Mouse (Mus musculus) midbrain, embryonic 12.5 days (tissue): ENCODE measurements around the gene Cuedc2. TPM values are rescaled to one million over a fixed set of nuclear protein-coding genes. Genes with fewer than 3 reads are reported as not detected.
A peak's percentile ranks its signal among the peaks of the same experiment; 100 is the strongest.

Experiments
- ATAC-seq: fragments of 200-750 bp; cut with Nextera tagmentation; 2 replicates; pipeline ENCODE4 v1.8.0; 2017; ENCODE audit warnings: low read depth, moderate TSS enrichment, moderate library complexity; ENCODE audit not compliant: low FRiP score
- H3K27ac ChIP-seq: fragments of 300-500 bp; sonication (generic); replicated peaks from 2 replicates; pipeline ENCODE4 v1.5.1; 2016; ENCODE audit warnings: mild to moderate bottlenecking
- H3K27me3 ChIP-seq: fragments of 300-500 bp; sonication (generic); 2 replicates; pipeline ENCODE4 v1.6.1; 2016; ENCODE audit warnings: mild to moderate bottlenecking
- H3K36me3 ChIP-seq: fragments of 300-500 bp; sonication (generic); 2 replicates; pipeline ENCODE4 v1.6.1; 2016
- H3K4me1 ChIP-seq: fragments of 300-500 bp; sonication (generic); 2 replicates; pipeline ENCODE4 v1.6.1; 2016
- H3K4me2 ChIP-seq: fragments of 300-500 bp; sonication (generic); replicated peaks from 2 replicates; pipeline ENCODE4 v1.6.1; 2016; ENCODE audit warnings: mild to moderate bottlenecking, moderate library complexity
- H3K4me3 ChIP-seq: fragments of 300-500 bp; sonication (generic); 2 replicates; pipeline ENCODE4 v1.5.1; 2016; ENCODE audit warnings: mild to moderate bottlenecking
- H3K9ac ChIP-seq: fragments of 300-500 bp; sonication (generic); replicated peaks from 2 replicates; pipeline ENCODE4 v1.6.1; 2016; ENCODE audit warnings: mild to moderate bottlenecking, moderate library complexity
- H3K9me3 ChIP-seq: fragments of 300-500 bp; sonication (generic); 2 replicates; pipeline ENCODE4 v1.6.1; 2016; ENCODE audit warnings: mild to moderate bottlenecking
- WGBS: fragments of 180-500 bp; shearing (Covaris S2); methylation state at CpG from one replicate; pipeline ENCODE4 v1.1.7; 2016; 5-methylcytosine and 5-hydroxymethylcytosine counted together
- polyA plus RNA-seq: library from polyadenylated mRNA; unstranded; fragments of >200 nt; fragmentation: Nextera tagmentation; extraction: Ambion mirVana; gene quantifications from 2 replicates; pipeline ENCODE4 v1.2.1, GENCODE M21; 2016

The Cuedc2 gene
- 228 and 237 TPM in 2 replicates for polyA plus RNA-seq

DNA sequence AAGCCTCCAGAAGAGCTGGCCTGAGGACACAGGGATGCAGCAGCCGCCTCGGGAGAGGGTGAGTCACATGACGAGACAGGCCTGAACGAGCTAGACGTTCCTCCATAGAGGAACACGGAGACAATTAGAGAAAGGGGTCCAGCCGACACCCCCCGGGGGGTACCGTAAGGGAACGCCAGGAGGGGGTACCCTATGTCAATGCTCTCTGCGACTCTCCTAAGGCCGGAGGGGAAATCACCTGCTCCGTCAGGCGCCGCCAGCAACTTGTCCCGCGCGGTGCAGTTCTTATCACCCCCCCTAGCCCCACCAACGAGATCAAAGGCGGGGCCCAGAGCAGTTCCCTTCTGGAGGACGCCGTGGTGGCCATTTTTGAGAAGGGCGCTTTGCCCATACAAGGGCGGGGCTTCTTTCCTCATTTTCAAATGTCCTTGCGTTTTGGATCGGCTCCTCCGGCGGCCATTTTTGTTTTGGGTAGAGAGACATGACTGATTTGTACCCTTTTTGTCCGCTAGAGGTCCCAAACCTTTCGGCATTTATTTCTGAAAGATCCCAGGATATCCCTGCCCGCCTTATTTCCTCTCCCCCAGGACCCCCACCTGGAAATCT, at the start of gene Cuedc2:
Gene Cuedc2, minus strand, starts transcription at position 372 of the 606 bp plus-strand sequence.
- H3K4me1 ChIP-seq: peaks cover 16% of the 10 kb centered on the region
- H3K36me3 ChIP-seq: peaks cover 6% of the 10 kb centered on the region; the same call in 1 of the 2 replicates
- H3K4me3 ChIP-seq: peak within 1 kb of the TSS; percentile 72
- H3K9me3 ChIP-seq: no peaks in the 10 kb centered on the region
- H3K9ac ChIP-seq: peak within 1 kb of the TSS; percentile 71
- under 1% methylated on average over 31 of the region's 31 CpGs for WGBS
- ATAC-seq: peak; percentile 91
- 0 out of 2 replicates have a peak, but pooled peaks cover 5% of the 10 kb centered on the region for H3K27me3 ChIP-seq
- H3K4me2 ChIP-seq: peak within 1 kb of the TSS; percentile 78
- peak within 1 kb of the TSS; percentile 79 for H3K27ac ChIP-seq

DNA sequence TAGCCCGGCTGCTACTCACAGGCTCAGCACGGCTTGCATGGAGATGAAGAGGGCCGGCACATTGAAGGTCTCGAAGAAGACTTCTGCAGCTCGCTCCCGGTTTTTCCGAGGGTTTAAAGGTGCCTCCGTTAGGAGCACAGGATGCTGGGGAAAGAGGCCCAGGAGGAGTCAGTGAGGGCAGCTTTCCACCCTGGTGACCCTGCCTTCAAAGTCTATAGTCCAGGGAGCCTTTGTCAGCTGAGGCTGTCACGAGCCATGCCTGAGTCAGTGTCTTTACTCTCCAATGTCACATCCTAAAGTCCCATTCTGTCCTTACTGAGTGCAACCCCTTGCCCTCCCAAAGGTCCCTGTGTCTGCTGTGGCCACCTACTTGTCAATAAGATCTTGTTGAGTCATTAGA, 43.8 kb upstream of the Cuedc2 start:
- Histone ChIP-seq H3K4me1 (no peaks in the 10 kb centered on the region), H3K36me3 (peaks cover 90% of the 10 kb centered on the region)
- 92% methylated on average over 9 of the region's 9 CpGs for WGBS

DNA sequence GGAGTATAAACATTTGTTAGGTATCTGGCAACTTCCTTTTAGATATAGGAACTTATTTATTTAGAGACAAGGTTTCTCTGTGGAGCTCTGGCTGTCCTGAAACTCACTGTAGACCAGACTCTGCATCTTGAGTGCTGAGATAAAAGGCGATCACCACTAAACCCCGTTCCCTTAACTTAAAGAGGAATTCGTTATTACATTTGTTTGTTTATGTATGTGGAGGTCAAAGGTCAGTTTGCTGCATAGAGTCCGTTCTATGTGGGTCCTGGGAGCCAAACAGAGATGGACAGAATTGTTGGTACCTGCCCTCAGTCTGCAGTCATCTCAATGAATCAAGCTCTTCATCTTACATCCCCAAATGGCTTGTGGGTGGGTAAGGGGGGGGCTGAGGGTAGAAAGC, 37.4 kb upstream of the Cuedc2 start:
- no peak overlapping the region for H3K27ac ChIP-seq

More for the DNA sequence above, 43.8 kb upstream of the Cuedc2 start:
- no peaks in the 10 kb centered on the region for H3K27me3 ChIP-seq
- no peak overlapping the region for H3K9ac ChIP-seq
- no peak for ATAC-seq
- no peaks in the 10 kb centered on the region for H3K9me3 ChIP-seq
- H3K4me3 ChIP-seq: no peak overlapping the region
- no peak overlapping the region for H3K4me2 ChIP-seq
- H3K27ac ChIP-seq: no peak overlapping the region

DNA sequence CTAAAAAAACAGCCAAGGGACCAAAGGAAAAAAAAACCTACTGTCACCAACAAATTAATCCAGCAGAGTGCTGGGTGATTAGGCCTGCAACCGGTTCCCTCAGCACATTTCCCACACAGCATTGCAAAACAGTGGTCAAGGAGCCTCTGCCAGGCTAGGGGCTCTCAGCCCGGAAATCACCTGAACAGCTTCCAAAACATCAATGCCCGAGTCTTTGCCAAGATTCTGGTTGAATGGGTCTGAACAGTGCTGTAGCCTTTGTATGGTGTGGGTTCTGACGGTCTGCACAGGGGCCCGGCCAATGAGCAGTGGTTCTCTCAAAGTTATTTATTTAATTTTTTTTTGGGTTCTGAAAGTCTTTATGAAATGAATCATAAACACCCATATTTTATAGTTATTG, 37.0 kb upstream of the Cuedc2 start:
- H3K9ac ChIP-seq: no peak overlapping the region
- no peak overlapping the region for H3K4me3 ChIP-seq
- ATAC-seq: no peak
- no peak overlapping the region for H3K4me2 ChIP-seq
- 66% methylated on average over 5 of the region's 5 CpGs for WGBS
- no peak overlapping the region for H3K27ac ChIP-seq
- no peaks in the 10 kb centered on the region for H3K4me1 ChIP-seq
- H3K36me3 ChIP-seq: peaks cover 51% of the 10 kb centered on the region
- H3K9me3 ChIP-seq: no peaks in the 10 kb centered on the region
- H3K27me3 ChIP-seq: no peaks in the 10 kb centered on the region

More for the DNA sequence above, 37.4 kb upstream of the Cuedc2 start:
- ATAC-seq: no peak
- Histone ChIP-seq H3K4me2 (no peak overlapping the region), H3K27me3 (no peaks in the 10 kb centered on the region), H3K9me3 (no peaks in the 10 kb centered on the region), H3K36me3 (peaks cover 55% of the 10 kb centered on the region), H3K9ac (no peak overlapping the region), H3K4me3 (no peak overlapping the region), H3K4me1 (no peaks in the 10 kb centered on the region)
- WGBS: 65% methylated on average over 4 of the region's 4 CpGs

DNA sequence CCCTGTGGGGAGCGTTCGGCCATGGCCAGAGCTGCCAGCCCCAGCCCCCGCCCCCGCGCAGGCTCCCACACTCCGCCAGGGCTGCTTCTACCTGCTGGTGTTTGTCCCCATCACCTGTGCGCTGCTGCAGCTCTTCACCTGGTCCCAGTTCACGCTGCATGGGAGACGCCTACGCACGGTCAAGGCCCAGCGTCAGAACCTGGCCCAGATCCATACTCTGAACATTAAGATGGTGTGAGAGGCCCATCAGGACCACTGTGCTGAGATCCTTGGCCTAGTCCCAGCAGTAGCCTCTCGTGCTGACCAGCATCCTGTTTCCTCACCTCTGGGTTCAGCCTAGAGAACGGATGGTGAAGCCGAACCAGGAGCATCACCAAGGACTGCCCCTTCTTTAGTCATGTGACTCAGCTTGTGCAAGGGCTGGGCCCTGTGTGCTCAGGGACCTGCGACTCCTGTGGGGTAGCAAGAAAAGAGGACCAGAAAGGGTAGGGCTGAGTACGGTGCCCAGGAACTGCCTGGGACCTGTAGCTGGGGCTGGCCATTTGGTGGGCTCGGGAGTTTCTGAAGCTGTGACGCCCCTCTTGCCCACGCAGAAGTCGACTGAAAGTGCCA, 36.1 kb upstream of the Cuedc2 start:
- Histone ChIP-seq H3K27me3 (no peaks in the 10 kb centered on the region), H3K4me3 (no peak overlapping the region), H3K9me3 (no peaks in the 10 kb centered on the region), H3K4me1 (no peaks in the 10 kb centered on the region), H3K4me2 (no peak overlapping the region), H3K36me3 (peaks cover 41% of the 10 kb centered on the region), H3K27ac (no peak overlapping the region), H3K9ac (no peak overlapping the region)
- ATAC-seq: no peak
- 48% methylated on average over 21 of the region's 21 CpGs for WGBS

DNA sequence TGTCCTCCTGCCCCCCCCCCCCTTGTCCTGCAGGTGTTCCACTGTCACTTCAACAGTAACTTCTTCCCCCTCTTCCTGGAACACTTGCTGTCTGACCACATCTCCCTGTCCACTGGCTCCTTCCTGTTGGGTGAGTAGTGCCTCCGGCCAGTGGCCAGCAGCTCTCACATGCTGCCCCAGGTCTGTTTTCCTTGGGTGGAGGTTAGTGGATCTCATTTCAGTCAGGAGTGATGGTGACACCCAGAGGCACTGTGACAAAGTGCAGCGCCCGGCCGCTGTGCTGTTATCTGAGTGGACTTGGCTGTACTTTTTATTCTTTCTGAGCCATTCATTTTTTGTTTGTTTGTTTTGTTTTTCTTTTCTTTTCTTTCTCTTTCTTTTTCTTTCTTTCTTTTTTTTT, 30.7 kb upstream of the Cuedc2 start:
- Histone ChIP-seq H3K9ac (no peak overlapping the region), H3K27ac (no peak overlapping the region), H3K9me3 (no peaks in the 10 kb centered on the region), H3K4me1 (no peaks in the 10 kb centered on the region), H3K4me2 (no peak overlapping the region), H3K27me3 (no peaks in the 10 kb centered on the region), H3K36me3 (0 out of 2 replicates have a peak, but pooled peaks cover 3% of the 10 kb centered on the region), H3K4me3 (no peak overlapping the region)
- WGBS: 35% methylated on average over 4 of the region's 4 CpGs
- no peak for ATAC-seq

DNA sequence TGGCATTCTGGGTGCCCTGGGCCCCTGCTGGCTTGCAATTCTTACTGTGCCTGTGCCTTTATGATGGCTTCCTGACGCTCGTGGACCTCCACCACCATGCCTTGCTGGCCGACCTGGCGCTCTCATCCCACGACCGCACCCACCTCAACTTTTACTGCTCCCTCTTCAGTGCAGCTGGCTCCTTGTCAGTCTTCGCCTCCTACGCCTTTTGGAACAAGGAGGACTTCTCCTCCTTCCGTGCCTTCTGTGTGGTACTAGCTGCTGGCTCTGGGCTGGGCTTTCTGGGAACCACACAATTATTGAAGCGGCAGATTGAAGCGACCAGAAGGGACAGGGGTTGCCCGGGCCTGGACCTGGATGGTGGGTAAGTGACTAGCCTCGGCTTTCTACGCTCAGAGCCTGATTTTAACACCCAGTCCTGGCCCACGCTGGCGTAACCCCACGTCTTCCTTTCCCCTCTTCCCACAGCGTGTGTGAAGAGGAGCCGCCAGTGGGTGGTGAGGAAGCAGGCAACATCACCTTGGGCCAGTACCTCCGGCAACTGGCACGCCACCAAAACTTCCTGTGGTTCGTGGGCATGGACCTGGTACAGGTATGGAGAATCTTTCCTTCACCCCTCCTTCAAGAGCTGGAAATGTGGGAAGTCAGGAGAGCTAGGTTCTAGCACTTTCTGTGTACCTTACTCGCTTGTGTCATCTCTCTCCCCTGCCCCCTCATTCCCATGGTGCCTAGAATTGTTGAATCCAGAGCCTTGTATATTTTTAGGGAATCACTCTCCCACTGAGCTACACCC, 29.5 kb upstream of the Cuedc2 start:
- Histone ChIP-seq H3K9me3 (no peaks in the 10 kb centered on the region), H3K27ac (no peak overlapping the region), H3K4me1 (no peaks in the 10 kb centered on the region), H3K4me2 (no peak overlapping the region), H3K36me3 (0 out of 2 replicates have a peak, but pooled peaks cover 3% of the 10 kb centered on the region), H3K9ac (no peak overlapping the region), H3K4me3 (no peak overlapping the region), H3K27me3 (no peaks in the 10 kb centered on the region)
- 90% methylated on average over 23 of the region's 23 CpGs for WGBS
- ATAC-seq: no peak

DNA sequence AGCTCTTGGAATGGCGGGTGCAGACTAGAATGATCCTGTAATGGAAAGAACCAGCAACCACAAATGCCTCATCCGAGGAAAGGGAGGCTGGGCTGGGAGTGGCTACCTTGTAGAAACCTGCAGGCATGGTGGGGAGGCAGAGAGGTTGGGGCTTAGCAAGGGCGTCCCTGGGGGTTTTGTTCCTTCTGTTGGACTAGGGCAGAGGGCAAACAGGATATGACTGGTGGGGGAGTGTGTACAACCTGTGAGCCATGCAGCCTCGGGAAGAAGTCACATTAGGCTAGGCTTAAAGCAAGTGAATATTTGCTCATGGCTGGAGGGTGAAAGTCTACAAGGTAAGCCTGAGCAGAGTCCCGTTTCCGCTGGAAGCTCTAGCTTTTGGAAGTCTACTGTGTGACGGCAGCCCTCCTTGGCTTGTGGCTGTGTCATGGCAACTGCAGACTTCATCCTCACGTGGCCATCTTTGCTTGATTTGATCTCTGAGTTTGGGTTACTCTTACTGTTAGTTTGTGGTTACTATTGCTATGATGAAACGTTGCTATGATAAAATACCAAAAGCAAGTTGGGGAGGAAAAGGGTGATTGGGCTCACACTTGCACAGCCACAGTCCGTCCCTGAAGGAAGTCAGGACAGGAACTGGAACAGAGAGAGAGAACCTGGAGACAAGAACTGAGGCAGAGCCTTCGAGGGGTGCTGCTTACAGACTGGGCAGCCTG, 24.9 kb upstream of the Cuedc2 start:
- 91% methylated on average over 11 of the region's 11 CpGs for WGBS
- no peak overlapping the region for H3K4me3 ChIP-seq
- H3K4me1 ChIP-seq: no peaks in the 10 kb centered on the region
- no peaks in the 10 kb centered on the region for H3K36me3 ChIP-seq
- ATAC-seq: no peak
- H3K9me3 ChIP-seq: no peaks in the 10 kb centered on the region
- H3K27ac ChIP-seq: no peak overlapping the region
- peaks cover 3% of the 10 kb centered on the region for H3K27me3 ChIP-seq
- no peak overlapping the region for H3K9ac ChIP-seq
- no peak overlapping the region for H3K4me2 ChIP-seq

DNA sequence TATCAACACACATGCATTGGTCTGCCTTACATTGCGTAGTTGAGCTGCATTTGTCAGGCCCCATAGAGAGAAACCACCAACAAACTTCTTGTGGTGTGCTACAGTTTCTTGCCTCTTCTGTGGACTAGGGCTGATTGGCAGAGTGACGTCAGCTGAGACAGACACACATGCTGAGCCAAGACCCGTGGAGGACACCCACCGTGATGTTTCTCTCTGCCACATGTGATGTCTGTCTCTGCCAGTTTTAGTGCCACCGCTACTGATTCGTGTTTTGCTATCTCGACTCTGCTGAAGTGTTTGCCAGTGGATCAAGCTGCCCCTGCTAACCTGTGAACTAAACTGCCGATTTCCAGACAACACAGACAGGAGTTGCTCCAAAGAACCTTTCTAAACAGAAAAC, 23.6 kb upstream of the Cuedc2 start:
- Histone ChIP-seq H3K36me3 (no peaks in the 10 kb centered on the region), H3K4me2 (no peak overlapping the region), H3K4me1 (peaks cover 4% of the 10 kb centered on the region), H3K27me3 (peaks cover 17% of the 10 kb centered on the region), H3K4me3 (no peak overlapping the region), H3K9ac (no peak overlapping the region), H3K9me3 (no peaks in the 10 kb centered on the region), H3K27ac (no peak overlapping the region)
- ATAC-seq: no peak
- WGBS: 92% methylated on average over 8 of the region's 8 CpGs

DNA sequence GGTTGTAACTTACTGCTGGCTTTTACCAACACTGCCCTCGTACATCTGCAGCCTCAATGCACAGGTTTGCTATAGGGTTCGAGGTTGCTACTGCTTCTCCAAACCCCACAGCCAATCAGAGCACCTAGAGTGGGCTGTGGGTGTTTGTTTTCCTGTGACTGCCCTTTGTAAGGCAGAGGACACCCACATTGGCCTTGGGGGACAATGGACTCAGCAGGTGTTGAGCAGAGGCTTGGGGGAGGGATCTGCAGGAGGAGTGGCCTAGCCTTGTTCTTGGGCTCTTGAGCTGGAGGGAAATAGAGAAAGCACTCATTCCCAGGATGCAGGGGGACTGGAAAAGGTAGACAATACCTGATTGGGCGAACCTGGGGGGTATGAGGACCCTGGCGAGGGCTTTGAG, 19.9 kb upstream of the Cuedc2 start:
- H3K36me3 ChIP-seq: no peaks in the 10 kb centered on the region

DNA sequence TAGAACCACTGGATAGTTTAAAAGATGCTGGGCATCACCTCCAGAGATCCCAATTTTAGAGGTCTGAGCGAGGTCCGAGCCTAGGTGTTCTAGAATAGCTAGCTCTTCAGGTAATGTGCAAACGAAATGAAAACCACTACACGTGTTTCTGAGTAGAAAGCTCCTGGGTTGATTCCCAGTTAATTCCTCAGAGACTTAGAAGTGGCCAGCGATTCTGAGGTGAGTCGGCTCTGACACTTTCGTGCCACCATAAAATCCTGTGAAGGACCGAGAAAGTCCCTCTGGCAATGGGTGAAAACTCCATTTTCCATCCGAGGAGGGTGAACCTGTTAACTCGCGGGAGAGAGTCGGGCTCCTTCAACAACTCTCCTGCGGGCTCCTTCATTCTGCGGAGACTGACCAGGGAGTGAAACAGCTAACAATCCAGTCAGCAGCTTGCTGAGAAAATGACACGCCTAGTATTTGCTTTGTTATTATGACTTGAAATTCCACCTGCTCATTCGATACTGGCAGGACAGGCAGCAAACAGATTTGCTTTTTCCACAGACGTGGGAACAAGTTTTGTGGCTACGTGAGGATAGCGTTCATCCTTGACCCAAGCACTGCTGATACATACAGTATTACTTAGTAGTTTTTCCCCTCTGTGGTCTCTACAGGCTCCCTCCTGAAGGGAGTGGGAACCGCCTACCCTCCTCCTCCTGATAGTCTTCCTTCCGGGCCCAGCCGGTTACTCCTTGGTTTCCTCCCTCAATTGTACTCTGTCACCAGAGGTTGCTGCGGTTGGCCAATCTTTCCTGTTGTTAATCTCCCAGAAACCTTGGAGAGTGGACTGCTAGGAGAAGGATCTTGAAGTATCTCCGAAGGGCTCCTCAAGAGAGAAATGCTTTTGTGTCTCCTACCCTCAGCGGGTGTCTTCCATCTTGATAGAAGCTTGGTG, 19.1 kb upstream of the Cuedc2 start:
- H3K9ac ChIP-seq: peak overlapping the region; percentile 72; the same call in 1 of the 2 replicates
- H3K4me2 ChIP-seq: peak overlapping the region; percentile 86
- H3K4me3 ChIP-seq: peak overlapping the region; percentile 52
- H3K4me1 ChIP-seq: peaks cover 7% of the 10 kb centered on the region
- H3K36me3 ChIP-seq: no peaks in the 10 kb centered on the region
- ATAC-seq: no peak
- peaks cover 32% of the 10 kb centered on the region for H3K27me3 ChIP-seq
- 18% methylated on average over 25 of the region's 25 CpGs for WGBS
- no peaks in the 10 kb centered on the region for H3K9me3 ChIP-seq
- no peak overlapping the region for H3K27ac ChIP-seq

More for the DNA sequence above, 19.9 kb upstream of the Cuedc2 start:
- peaks cover 7% of the 10 kb centered on the region for H3K4me1 ChIP-seq
- no peak overlapping the region for H3K9ac ChIP-seq
- no peaks in the 10 kb centered on the region for H3K9me3 ChIP-seq
- ATAC-seq: no peak
- H3K27me3 ChIP-seq: peaks cover 26% of the 10 kb centered on the region
- H3K27ac ChIP-seq: no peak overlapping the region
- 63% methylated on average over 4 of the region's 4 CpGs for WGBS
- no peak overlapping the region for H3K4me2 ChIP-seq
- H3K4me3 ChIP-seq: no peak overlapping the region
